Mouse (Mus musculus) lung, adult 2 months (tissue): ENCODE data around the gene Tmprss9.

Experiments
- CTCF ChIP-seq: fragments of 200-500 bp; IDR thresholded peaks from 2 replicates; pipeline ENCODE4 v1.5.1; 2011; ENCODE audit warnings: mild to moderate bottlenecking, low read length, control low read depth; ENCODE audit not compliant: insufficient read depth
- POLR2A ChIP-seq: fragments of 200-500 bp; IDR thresholded peaks from 2 replicates; pipeline ENCODE4 v1.6.1; 2011; ENCODE audit warnings: low read depth, mild to moderate bottlenecking, control low read depth, low read length, borderline replicate concordance; ENCODE audit errors: extremely low read depth

- TF ChIP-seq POLR2A: no peak
- no peak for TF ChIP-seq CTCF
These were observed 38.8 kb upstream of the Tmprss9 start for GRCm38 (mm10) chr10:80832818-80833217.
